Mouse (Mus musculus) megakaryocyte, adult 5-6 weeks (primary cell): Measurements from ENCODE around the gene Capn13. TPM values are rescaled to one million over a fixed set of nuclear protein-coding genes. Genes with fewer than 3 reads are reported as not detected.

ENCODE experiments used
- ATAC-seq: 2 replicates; pipeline ENCODE4 v1.8.0; 2016; ENCODE audit warnings: mild to moderate bottlenecking, inconsistent platforms; ENCODE audit not compliant: poor library complexity, severe bottlenecking
- total RNA-seq, 2 experiments: library from RNA; stranded (forward) in 1 of 2; stranded (reverse) in 1 of 2; fragments of 153-499, 151-499 nt in 1 of 2; fragments of 221-1000, 200-1000 nt in 1 of 2; gene quantifications; 2 replicates each; pipeline versions ENCODE4 v1.2.3 to v1.2.4; 2015 to 2017

The Capn13 gene
- total RNA-seq (2015) (not detected in 2 replicates), total RNA-seq (2017) (0.04 TPM in 1 of 2 replicates, not detected in the other)

DNA sequence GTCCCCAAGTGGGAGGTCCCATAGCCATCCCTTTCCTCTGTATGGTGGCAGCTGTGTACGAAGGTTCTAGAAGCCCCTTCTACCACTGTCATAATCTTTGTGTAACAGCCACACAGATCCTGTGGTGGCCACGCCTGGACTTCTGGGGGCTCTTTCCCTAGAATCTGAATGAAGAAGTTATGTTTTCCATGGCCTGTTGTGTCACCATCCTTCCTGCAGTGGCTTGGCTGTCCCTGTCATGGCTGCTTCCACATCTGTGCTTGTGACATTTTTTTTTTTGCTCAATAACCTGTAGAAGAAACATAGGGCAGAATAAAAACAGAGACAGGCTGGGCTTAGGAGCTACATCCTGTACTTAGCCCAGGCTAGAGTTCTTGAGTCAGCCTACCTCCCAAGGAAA is at the start of gene Capn13:
Capn13 (minus strand) TSS at position 5 of the 400 bp plus-strand sequence.
- peak; percentile 53 for ATAC-seq

DNA sequence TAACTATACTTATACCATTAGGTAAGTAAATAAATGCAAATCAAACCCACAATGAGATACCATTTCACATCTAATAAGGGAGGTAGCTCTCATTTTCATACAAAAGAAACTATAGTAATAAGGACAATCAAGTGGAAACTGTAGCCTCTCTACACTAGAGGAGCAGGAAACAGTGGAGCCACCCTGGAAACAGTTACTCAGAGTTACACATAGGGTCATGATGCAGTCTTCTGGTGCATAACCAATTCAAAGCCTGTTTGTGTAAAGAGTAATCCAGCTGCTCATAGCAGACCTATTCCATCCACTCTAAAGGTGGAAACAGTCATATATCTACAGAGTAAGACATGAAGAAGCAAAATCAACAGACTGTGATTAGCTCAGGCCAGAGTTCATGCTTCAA is 48.4 kb upstream of the Capn13 start:
- ATAC-seq = no peak

DNA sequence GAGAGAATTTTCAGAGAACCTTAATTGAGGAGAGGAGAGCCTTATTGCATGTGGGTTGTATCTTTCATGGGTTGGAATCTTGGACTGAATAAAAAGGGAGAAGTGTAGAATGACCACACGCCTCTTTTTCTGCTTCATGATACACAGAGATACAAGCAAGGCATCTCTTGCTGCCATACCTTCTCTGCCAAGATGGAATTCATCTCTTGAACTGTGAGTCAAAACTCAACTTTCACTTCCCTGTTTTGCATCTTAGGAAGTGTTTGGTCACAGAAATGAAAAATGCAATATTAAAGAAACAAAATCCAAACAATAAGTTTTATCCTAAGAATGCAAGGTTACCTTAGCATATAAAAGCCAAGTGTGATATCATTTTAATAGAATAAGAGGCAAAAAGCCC is 40.1 kb upstream of the Capn13 start:
- 0 out of 2 replicates have a peak, but pooled peaks have one; percentile 47 for ATAC-seq

DNA sequence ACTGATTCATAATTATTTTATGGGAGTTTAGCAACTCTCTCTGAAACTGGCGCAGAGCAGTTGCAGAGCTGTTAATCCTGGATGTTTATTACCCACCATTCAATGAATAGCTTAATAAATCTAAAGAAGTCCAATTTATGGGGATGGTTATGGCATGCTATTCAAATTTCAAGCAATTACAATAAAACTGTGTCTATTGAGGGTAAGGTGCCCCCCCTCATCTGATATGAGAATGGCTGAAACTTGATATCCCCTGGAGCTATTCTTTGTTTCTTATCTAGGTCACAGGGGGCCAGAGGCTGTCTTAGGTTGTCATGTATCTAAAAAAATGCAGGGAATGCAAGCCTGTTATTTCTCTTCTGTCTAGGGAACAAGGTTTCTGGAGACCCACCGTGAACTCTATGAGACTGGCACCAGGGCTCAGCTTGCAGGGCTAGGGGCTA is 31.9 kb upstream of the Capn13 start:
- no peak for ATAC-seq

DNA sequence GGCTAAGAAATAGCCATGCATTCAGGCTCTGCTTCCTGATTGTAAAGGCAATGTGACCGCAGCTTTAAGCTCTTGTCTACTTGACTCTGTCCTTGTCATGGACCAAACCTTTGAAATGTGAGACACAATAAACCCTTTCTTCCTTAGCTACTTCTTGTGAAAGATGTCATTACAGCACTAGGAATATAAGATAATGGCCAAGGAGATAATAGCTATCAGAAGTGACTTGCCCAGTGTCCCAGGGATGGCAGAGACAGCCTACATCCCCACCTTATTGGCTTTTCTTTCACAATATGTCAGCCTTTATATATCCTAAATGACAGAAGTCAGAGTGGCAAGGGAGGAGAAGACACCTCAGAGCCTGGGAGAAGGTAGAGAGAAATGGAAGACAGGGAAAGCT is 31.4 kb upstream of the Capn13 start:
- no peak for ATAC-seq

DNA sequence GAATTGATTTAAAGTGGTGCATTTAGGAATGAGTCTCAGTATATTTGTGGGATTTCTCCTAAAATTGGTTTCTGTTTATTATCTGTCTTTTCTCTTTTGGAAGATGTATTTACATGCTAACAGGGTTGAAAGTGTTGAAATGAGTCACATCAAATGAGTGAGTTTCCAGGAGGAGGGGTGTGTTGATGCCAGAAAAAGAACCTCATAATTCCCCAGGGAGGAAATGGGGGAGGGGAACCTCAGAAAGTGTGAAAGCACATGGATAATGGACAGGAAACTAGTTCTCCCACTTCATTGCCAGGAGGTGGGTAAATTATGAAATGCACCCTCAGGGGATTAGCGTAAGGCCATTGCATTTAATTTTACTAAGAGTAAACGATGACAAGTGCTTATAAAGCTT is 16.7 kb upstream of the Capn13 start:
- ATAC-seq = no peak

DNA sequence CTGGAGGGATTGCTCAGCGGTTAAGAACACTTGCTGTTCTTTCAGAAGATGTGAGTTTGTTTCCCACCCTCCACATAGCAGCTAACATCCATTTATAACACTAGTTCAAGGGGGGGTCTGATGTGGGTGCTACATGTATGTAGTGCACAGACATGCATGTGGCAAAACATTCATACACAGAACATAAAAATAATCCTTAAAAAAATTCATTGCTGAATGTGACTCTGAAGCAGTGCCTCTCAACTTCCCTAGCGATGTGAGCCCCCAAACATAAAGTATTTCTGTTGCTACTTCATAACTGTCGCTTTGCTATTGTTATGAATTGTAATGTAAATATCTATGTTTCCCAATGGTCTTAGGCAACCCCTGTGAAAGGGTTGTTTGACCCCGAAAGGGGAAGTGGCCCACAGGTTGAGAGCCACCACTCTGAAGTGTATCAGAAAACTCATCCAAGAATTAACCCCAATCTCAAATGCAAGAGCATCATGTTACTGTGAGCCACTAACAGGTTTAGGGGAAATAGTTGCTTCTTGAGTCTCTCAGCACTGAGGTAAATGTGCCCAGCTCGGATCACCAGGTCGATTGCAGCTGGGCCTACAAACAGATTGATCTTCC is 15.6 kb upstream of the Capn13 start:
- ATAC-seq = peak; percentile 87

DNA sequence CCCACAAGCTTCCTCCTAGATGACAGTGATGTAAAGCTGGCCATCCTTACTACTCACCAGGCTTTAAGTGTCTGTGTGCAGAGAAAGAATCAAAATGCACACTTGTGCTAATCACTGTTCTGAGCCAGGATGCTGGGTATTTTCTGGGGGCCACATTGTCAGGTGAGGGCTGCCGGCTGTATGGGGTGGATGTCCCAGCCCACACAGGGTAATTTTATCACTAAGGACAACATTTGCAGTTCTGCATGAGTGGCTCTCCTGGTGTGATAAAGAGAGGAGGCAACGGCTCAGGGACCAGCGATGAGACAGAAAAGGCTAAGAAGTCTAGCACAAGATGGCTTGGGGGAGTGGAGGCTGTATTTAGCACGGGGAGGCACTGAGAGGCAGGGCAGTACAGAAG is 11.2 kb upstream of the Capn13 start:
- no peak for ATAC-seq

DNA sequence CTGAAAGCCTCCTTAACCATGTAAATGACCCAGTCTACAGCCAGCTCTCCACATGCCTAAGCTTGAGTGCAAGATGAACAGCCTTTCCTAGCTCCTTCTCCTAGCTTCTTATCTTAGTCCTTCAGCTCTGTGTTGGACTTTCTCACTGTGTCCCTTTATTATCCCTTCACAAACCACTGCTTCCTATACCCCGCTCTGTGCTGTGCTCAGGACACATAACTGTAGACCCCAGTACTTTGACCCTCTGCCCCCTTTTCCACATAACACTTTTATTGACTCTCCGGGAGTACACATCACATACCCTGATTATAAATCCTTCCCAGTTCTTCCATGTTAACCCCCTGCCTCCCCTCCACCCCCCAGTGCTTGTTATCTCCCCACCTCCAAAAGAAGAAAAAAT is 606 bp upstream of the Capn13 start:
- ATAC-seq = no peak

DNA sequence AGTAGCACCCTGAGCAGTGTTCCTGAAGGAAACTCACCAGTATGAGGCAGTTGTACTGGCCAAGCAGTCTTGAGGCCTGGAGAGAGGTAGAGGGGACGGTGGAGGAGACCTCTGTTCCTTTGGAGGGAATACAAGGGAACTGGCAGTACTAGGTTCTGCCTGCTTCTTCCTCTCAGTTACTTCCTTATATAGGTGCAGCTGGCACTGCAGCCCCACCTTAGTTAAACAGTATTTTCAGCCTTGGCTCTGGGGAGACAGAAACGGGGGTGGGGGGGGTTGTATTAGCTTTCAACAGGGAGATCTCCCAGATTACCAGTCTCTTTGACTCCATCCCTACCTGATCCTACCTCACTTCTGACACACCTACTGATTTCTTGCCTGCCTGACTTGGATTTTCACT is 1.5 kb downstream of the Capn13 start:
- ATAC-seq = peak; percentile 55

DNA sequence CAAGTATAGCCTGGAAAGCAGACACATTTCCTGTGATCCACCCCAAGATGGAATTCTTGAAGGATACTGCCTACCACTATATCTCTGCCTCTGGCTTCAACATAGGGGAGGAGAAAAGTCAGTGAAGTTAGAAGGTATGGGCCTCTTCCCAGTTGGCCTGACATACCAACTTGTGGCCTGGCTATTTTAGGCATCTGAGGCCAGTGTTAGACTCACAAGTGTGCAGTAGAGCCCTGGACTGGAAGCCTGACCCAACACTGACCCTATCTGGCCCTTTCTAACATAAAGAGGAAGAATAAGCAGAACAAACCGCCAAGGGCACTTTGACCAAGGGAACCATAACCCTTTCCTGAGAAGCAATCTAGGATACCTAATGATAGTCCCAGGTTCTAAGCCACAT is 7.3 kb downstream of the Capn13 start:
- peak; percentile 9; the same call in 1 of the 2 replicates for ATAC-seq

DNA sequence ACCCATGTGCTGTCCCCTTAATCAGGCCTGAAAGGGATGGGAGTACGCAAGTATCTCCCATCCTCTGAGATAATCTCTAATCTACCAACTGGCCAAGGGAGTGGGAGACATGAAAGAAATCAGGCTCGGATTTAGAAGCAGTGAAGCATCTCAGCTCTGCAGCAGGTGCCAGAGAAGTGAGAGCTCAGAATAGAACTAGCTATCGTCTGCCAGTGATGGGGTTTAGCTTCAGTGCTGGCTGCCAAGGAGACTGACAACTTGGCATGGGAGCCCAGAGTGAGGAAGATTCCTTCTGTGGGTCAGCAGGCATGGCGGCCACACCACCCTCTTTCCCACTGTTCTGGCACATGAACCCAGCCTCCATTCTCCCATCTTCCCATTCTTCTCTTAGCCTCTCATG is 8.9 kb downstream of the Capn13 start:
- ATAC-seq = no peak

DNA sequence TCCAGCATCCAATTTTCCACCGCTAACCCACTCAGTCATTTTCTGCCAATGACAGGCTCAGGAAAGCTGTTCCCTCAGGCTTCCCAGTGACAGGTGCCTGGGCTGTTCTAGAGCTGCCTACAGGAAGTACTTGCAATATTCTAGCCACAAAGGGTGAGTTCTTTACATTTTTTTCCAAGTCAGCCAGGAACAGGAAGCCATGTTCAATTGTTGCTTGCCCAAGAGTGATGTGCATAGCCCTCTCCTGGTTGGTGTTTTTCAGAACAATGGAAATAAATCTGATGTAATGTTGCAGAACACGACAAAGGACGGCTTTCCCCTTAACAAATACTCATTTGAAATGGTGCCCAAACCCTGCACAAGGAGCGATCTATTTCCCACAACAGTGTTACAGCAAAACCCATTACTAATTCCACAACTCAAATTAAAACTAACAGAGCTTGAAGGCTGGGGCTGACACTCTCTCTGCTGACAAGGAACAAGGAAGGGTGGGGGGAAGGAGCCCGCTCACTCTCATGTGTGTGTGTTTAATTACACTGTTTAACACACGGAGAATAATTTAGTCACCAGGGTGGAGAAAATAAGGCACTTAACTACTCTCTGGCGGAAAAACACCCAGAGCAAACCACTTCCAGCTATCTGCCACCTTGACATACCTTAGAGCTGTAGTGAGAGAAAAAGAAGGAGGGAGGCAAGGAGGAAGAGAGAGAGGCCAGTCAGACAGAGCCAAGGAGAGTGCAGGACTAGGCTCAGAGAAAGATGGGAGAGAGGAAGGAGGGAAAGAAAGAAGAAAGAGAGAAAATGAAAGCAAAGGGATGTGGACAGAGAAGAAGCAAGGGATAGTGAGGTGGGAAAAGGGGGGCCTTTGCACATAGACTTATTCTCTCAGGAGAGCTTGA is 10.2 kb downstream of the Capn13 start:
- ATAC-seq = peak; percentile 74

DNA sequence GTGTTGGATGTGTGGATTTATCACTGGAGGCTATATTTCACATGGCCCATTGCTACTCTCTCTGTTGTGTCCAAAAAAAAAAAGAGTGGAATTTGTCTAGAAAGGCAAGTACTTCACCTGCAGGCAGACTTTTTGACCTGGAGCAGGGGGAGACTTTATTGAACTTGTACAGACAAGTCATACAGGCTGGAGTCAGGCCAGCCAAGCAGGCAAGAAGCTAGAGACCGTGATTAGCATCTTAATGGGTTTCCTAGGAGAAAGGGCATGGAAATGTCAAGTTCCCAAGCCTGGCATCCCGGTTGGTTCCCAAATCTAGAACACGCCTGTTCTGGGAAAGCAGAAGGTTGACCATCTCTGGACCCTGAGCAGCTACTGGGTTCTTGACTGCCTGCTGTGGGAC is 11.3 kb downstream of the Capn13 start:
- ATAC-seq = no peak

DNA sequence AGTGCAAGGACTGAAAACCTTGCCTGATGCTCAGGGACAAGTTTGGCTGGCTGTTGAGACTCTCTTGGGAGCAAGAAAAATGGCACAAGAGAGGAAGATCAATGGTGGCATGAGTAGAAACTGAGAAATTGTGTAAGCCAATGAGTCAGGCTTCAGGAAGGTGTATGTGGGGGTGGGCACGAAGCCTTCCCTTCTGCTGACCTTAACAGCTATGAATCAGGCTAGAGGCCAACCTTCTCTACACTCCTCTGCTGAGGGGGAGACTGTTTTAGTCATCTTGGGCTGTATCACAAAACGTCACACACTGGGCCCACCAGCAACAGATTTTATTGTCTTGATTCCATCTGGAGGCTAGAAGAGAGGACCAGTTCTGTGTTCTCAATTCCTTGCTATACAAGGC is 14.1 kb downstream of the Capn13 start:
- ATAC-seq = no peak

DNA sequence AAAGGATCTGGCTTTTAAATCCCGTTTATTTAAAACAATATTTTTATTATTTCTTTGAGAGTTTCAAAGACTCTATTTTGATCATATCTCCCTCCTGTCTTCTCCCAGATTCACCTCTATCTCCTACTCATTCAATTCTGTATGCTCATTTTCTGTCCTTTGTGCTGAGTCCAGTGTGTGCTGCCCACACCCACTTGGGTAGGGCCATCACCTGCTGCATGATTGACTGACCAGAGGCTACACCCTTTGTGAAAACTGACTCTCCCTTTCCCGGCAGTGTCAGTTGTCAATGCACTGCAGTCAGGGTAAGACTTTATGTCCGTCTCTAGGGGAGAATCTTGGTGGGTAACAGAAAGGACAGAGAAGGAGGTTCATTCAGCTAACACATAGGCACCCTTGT is 14.7 kb downstream of the Capn13 start:
- no peak for ATAC-seq

DNA sequence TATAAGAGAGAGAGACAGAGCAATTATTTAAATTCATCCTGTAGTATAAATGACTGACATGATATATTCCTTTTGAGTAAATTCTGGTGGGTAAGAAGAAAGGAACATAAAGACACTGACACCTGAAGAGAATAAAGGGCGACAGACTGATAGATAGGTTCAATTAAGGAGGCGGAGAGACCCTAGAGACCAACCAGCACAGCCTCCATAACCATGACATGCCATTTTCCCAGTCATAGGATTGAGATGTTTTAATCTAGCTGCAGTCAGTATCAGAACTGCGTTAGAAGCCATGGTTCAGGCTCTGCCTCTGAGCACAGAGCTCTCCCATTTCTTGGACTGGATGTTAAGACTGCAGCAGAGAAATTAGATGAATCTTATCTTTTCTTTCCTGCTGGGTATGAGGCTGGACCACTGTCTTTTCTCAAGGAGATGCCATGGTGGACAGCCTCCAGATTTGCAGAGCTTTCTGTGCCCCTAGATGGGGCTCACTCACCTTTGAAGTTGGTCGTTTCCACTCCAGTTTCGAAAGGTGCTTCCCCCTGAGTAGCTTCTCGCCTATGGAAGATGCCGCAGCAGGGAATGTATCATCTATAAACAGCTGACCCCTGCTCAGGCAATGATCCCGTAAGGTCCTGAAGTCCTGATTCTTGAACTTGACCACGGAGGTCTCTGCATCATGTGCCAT is 18.2 kb downstream of the Capn13 start:
- ATAC-seq = no peak

DNA sequence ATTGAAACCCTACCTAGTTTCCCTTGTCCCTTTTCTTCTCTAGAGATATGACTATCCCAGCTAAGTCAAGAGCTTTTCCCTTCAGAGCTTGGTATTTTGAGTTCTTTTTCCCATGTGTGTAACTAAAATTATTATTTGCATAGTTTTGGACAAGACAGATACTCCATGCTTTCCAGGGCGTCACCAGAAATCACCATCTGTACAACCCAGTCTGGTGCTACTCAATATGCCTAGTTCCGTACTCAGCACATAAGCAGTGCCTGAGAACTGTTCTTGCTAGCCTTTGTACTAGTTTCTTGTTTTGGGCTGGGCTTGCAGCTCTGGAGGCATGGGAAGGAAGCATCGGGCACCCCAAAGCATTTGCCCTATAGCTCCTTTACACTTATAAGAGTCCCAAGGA is 19.0 kb downstream of the Capn13 start:
- no peak for ATAC-seq

DNA sequence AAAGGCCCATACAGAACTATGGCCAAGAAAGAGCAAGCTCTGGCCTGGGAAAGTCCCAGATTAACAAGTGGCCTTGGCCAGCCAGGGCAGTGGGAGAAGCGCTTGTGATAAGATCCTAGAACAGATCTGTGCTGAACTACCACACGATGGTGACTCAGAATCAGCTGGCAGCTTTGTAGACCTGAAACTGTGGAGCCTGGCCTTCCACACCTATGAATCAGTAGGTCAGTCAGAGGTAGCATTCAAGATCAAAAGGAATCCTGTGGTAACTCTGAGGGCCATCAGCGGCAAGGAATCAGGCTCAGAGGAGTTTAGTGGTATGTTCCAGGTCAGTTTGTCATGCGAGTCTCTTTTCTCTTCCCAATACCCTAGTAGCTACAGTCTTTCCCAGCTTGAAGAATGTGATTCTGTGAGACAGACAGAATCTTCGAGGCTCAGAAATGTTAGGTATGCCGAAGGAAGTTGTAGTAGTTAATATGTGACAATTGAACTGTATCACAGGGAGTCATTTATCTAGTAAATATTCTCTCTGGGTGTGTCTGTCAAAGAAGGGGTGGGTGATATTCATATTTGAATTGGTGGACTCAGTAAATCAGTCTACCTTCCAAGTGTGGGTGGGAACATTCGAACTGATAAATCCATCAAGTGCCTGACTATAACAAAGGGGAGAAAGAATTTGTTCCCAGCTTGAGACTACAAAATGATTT is 22.7 kb downstream of the Capn13 start:
- ATAC-seq = no peak

DNA sequence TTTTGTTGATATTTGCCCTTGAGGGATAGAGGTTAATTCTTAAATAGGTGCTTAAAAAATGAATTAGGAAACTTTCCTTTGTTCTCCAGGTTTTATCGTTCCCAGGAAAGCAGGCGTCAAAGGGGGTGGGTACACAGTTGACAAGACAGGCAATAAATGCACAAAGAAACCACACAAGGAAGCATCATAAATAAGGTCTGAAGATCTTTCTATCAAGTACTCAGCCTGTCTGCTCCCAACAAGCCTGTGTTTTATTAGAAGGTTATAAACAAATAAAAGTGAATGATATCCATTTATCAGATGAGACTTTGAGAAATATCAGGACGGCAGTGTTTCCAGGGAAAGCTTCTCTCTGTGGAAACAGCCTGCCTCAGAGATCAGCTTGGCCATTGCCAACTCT is 33.3 kb downstream of the Capn13 start:
- no peak for ATAC-seq

DNA sequence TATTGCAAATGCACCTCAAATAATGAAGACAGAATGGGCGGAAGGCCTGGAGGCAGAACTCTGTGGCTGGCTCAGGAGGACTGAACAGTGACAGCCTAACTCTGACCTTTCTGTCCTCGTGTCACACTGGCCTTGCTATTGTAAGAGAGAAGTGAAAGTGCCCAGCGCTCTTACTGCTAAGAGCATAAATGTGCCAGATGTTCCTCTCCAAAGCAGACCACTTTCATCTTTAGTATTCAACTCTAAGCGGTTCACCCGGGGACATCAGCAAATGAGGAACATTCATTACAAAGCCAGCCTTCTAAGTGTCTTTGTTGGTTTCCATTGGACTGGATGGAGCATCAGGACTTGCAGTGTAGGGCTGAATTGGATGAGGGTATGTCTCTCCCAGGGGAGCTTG is 39.6 kb downstream of the Capn13 start:
- ATAC-seq = peak; percentile 95
